Mouse (Mus musculus) thymus, adult 2 months (tissue): ENCODE results near the gene Gxylt2.

Experiments used
- CTCF ChIP-seq: fragments of 200-500 bp; IDR thresholded peaks from 2 replicates; pipeline ENCODE4 v1.5.1; 2012; ENCODE audit warnings: mild to moderate bottlenecking, control low read depth, low read length, moderate library complexity, borderline replicate concordance; ENCODE audit not compliant: control insufficient read depth, poor library complexity, insufficient read depth; ENCODE audit errors: extremely low read depth
- POLR2A ChIP-seq: fragments of 200-500 bp; IDR thresholded peaks from 2 replicates; pipeline ENCODE4 v1.6.1; 2012; ENCODE audit warnings: mild to moderate bottlenecking, low read length, control low read depth, moderate library complexity; ENCODE audit not compliant: control insufficient read depth, poor library complexity, insufficient read depth; ENCODE audit errors: extremely low read depth

- no peak for TF ChIP-seq CTCF
- TF ChIP-seq POLR2A, result no peak
These were observed 91.3 kb downstream of the Gxylt2 start for GRCm38 (mm10) chr6:100795797-100796196.
